Mouse (Mus musculus) midbrain, embryonic 15.5 days (tissue): ENCODE data around the gene Astn1. TPM values are rescaled to one million over a fixed set of nuclear protein-coding genes. Genes with fewer than 3 reads are reported as not detected.

Source experiments
- ATAC-seq: fragments of 200-750 bp; cut with Nextera tagmentation; replicated peaks from 2 replicates; pipeline ENCODE4 v1.8.0; 2017; ENCODE audit warnings: moderate TSS enrichment
- H3K27ac ChIP-seq: fragments of 300-500 bp; sonication (generic); 2 replicates; pipeline ENCODE4 v1.5.1; 2015; ENCODE audit warnings: mild to moderate bottlenecking, inconsistent platforms
- H3K27me3 ChIP-seq: fragments of 300-500 bp; sonication (generic); replicated peaks from 2 replicates; pipeline ENCODE4 v1.6.1; 2015; ENCODE audit warnings: inconsistent platforms
- H3K36me3 ChIP-seq: fragments of 300-500 bp; sonication (generic); replicated peaks from 2 replicates; pipeline ENCODE4 v1.6.1; 2015; ENCODE audit warnings: inconsistent platforms
- H3K4me1 ChIP-seq: fragments of 300-500 bp; sonication (generic); 2 replicates; pipeline ENCODE4 v1.6.1; 2015; ENCODE audit warnings: inconsistent platforms
- H3K4me2 ChIP-seq: fragments of 300-500 bp; sonication (generic); 2 replicates; pipeline ENCODE4 v1.6.1; 2015; ENCODE audit warnings: inconsistent platforms, mild to moderate bottlenecking, moderate library complexity
- H3K4me3 ChIP-seq: fragments of 300-500 bp; sonication (generic); 2 replicates; pipeline ENCODE4 v1.5.1; 2015; ENCODE audit warnings: mild to moderate bottlenecking, inconsistent platforms
- H3K9ac ChIP-seq: fragments of 300-500 bp; sonication (generic); 2 replicates; pipeline ENCODE4 v1.6.1; 2015; ENCODE audit warnings: mild to moderate bottlenecking, inconsistent platforms
- H3K9me3 ChIP-seq: fragments of 300-500 bp; sonication (generic); 2 replicates; pipeline ENCODE4 v1.6.1; 2016; ENCODE audit warnings: inconsistent platforms
- WGBS: fragments of 180-500 bp; shearing (Covaris S2); methylation state at CpG from one replicate; pipeline ENCODE4 v1.1.7; 2015; ENCODE audit warnings: mixed read lengths; 5-methylcytosine and 5-hydroxymethylcytosine counted together
- polyA plus RNA-seq: library from polyadenylated mRNA; unstranded; fragments of >200 nt; fragmentation: Nextera tagmentation; extraction: Ambion mirVana; gene quantifications from 2 replicates; pipeline ENCODE4 v1.2.1, GENCODE M21; 2015

The Astn1 gene
- polyA plus RNA-seq, 1 experiment from 2014 or later: 44.3 TPM

DNA sequence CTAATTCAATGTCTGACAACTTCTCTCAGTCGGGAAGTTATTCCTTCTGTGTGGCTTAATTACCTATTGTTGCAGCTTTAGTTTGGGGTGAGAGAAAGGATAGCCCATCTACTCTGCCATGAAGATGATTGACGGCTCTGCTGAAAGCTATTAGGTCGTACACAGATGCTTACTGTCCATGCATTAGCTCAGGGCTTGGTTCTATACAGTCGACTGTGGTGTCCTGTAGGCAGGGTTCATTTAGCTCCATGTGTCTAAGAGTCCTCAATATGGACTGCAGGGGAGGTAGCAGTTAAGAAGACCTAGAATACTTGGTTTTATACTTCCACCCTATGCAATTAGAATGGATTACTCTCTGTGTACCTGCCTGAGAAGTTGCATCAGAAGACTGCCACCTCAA lies 138.1 kb downstream of the Astn1 start:
- H3K4me2 ChIP-seq: no peak overlapping the region
- no peaks in the 10 kb centered on the region; the same call in 1 of the 2 replicates for H3K36me3 ChIP-seq
- 65% methylated on average over 4 of the region's 4 CpGs for WGBS
- ATAC-seq: no peak
- H3K9ac ChIP-seq: no peak overlapping the region
- H3K9me3 ChIP-seq: no peaks in the 10 kb centered on the region
- H3K4me3 ChIP-seq: no peak overlapping the region
- no peak overlapping the region for H3K27ac ChIP-seq
- no peaks in the 10 kb centered on the region for H3K27me3 ChIP-seq
- no peaks in the 10 kb centered on the region for H3K4me1 ChIP-seq

DNA sequence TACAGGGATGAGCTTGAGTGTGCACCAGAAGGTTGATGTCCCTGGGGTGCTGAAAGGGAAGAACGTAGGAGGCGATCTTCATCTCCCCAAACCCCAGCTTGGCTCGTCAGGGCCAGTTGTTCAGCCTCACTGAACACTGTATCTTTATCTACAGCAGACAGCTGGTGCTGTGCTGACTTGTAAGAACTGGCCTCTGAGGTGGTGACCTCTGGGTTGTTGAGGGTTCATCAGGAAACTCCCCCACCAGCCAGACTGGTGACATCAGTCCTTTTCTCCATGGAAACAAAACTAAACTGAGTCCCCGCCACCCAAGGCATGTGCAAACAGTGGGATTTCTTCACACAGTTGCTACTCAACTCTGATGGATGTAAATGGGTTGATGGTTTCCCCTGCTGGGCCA lies 138.9 kb downstream of the Astn1 start:
- H3K4me1 ChIP-seq: no peaks in the 10 kb centered on the region
- no peak overlapping the region for H3K4me3 ChIP-seq
- no peak for ATAC-seq
- H3K9ac ChIP-seq: no peak overlapping the region
- H3K9me3 ChIP-seq: no peaks in the 10 kb centered on the region
- WGBS: 57% methylated on average over 4 of the region's 4 CpGs
- H3K27ac ChIP-seq: no peak overlapping the region
- no peaks in the 10 kb centered on the region for H3K27me3 ChIP-seq
- peaks cover under 1% of the 10 kb centered on the region; the same call in 1 of the 2 replicates for H3K36me3 ChIP-seq
- no peak overlapping the region for H3K4me2 ChIP-seq

DNA sequence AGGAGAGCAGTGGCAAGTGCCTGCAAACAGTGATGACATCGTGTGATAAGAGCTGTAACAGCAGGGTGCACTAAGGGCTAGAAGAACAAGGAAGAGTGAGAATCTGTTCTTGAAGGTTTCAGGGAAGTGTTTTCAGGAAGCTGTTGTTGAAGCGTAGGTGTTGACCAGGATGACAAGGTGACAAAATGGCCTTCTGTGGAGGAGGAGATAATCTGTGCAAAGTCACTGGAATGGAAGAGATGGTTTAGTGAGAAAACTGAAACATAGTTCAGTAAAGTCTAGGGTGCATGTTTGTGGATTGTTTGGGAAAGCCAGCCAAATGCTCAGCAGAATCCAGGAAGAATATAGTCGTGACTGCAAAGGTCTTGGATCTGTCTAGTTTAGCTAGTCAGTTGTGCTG lies 145.5 kb downstream of the Astn1 start:
- no peaks in the 10 kb centered on the region for H3K9me3 ChIP-seq
- no peaks in the 10 kb centered on the region for H3K4me1 ChIP-seq
- H3K9ac ChIP-seq: no peak overlapping the region
- ATAC-seq: no peak
- H3K27ac ChIP-seq: no peak overlapping the region
- H3K27me3 ChIP-seq: no peaks in the 10 kb centered on the region
- no peak overlapping the region for H3K4me3 ChIP-seq
- 86% methylated on average over 3 of the region's 3 CpGs for WGBS
- no peak overlapping the region for H3K4me2 ChIP-seq
- H3K36me3 ChIP-seq: peaks cover 9% of the 10 kb centered on the region; the same call in 1 of the 2 replicates

DNA sequence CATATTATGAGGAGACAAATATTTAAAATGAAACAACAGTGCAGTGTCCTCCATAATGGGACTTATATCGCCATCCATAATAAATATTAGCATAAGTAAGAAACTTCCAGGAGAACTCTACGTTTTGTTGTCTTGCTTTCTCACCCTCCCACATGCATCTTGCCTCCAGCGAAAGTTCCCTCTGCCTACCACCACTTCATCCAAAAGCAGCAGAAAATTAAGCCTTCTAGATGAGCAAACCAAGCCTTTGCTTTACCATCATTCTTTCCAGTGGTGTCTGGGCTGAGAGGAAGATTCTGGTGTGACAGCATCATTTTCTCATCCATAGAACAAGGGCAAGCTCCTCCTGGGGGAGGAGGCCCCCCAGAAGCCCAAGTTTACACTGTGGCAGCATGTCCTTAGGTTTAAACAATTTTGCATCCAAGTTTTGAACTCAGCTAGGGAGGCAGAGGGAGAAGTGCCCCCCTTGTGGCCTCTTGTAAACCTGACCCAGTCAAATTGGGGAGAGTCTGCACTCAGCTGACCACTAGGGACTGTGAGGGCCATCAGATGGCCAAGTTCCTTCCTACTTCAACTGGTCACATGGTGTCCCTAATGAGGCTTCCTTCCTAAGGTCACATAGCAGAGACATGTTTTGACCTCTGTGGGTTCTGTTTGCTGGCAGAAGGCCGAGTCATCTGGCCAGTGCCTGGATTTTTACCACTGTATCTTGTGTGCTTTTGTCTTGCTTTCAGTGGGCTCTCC lies 147.2 kb downstream of the Astn1 start:
- no peak overlapping the region for H3K4me3 ChIP-seq
- H3K4me2 ChIP-seq: no peak overlapping the region
- peaks cover 13% of the 10 kb centered on the region; the same call in 1 of the 2 replicates for H3K36me3 ChIP-seq
- H3K27ac ChIP-seq: no peak overlapping the region
- H3K4me1 ChIP-seq: no peaks in the 10 kb centered on the region
- ATAC-seq: no peak
- H3K9ac ChIP-seq: no peak overlapping the region
- no peaks in the 10 kb centered on the region for H3K27me3 ChIP-seq
- H3K9me3 ChIP-seq: no peaks in the 10 kb centered on the region
- WGBS: 93% methylated on average over 4 of the region's 4 CpGs

DNA sequence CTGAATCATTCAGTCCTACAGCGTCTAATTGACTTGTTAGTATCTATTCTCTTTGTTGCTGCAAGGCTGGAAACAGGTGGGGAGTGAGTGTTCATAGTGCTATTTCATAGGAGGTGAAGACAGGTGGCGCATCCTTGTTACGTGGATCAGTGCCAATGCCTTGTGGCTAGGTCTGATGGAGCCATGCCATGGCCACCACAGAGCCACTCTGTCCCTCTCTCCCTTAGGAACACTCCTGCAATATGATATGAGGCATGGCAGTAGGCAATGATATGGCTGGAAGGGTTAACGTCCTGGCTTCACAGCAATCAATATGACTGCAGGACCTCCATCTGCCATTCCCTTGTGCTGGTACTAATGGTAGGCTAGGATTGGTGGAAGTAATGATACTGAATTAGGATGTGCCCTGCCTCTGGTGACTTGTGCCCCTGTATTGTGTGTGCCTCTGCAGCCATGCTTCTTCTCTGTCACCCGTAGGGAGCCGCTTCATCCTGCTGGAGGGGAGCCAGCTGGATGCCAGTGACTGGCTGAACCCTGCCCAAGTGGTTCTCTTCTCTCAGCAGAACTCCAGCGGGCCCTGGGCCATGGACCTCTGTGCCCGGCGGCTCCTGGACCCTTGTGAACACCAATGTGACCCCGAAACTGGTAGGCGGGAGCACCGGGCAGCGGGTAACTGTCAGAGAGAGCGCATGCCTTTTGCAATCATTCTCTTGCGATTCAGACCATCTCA lies 148.6 kb downstream of the Astn1 start:
- whole genome bisulfite sequencing: 90% methylated on average over 15 of the region's 15 CpGs
- no peak overlapping the region for H3K4me2 ChIP-seq
- H3K9me3 ChIP-seq: no peaks in the 10 kb centered on the region
- no peak for ATAC-seq
- no peak overlapping the region for H3K27ac ChIP-seq
- H3K4me1 ChIP-seq: no peaks in the 10 kb centered on the region
- no peaks in the 10 kb centered on the region for H3K27me3 ChIP-seq
- H3K36me3 ChIP-seq: 0 out of 2 replicates have a peak, but pooled peaks cover 13% of the 10 kb centered on the region
- H3K9ac ChIP-seq: no peak overlapping the region
- H3K4me3 ChIP-seq: no peak overlapping the region

DNA sequence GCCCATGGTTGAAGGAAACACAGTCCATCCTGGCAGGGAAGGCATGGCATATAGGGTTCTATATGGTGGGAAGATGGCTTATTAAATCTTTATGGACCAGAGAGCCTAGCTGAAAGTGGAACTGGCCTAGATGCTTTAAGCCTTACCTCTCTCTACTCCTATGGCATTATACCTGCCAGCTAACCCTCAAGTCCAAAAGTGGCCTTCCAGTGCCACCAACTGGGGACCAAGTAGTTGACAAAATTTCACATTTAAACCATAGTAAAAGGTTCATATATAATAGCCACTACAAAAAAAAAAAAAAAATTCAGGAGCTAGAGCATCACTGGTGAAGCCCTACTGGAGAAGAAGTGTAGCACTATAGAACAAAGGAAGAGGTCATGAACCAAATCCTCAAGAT lies 150.0 kb downstream of the Astn1 start:
- Histone ChIP-seq H3K4me1 (no peaks in the 10 kb centered on the region), H3K36me3 (0 out of 2 replicates have a peak, but pooled peaks cover 8% of the 10 kb centered on the region)
- ATAC-seq: no peak

DNA sequence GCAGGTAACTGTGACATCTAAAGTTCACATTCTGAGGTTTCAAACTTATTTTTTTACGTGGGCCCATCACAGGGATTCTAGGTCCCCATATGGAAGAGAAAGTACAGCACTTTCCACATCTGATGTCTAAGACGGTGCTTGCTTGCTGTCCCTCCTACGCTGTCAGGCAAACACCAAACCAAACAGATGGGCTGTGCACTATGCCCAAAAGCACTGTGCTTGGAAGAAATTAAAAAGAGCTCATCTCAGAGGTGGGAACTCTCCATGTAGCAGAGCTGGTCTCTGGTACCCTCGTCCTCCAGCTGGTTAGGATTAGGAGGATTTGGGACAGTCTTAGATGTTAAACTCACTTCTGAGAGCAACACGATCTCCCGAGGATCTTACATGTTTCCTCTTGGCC lies 150.6 kb downstream of the Astn1 start:
- Histone ChIP-seq H3K9me3 (no peaks in the 10 kb centered on the region), H3K4me1 (no peaks in the 10 kb centered on the region), H3K36me3 (0 out of 2 replicates have a peak, but pooled peaks cover 8% of the 10 kb centered on the region), H3K27ac (no peak overlapping the region), H3K27me3 (no peaks in the 10 kb centered on the region), H3K4me2 (no peak overlapping the region), H3K4me3 (no peak overlapping the region), H3K9ac (no peak overlapping the region)
- WGBS: 83% methylated on average over 6 of the region's 6 CpGs
- ATAC-seq: no peak

More for the DNA sequence above, 150.0 kb downstream of the Astn1 start:
- Histone ChIP-seq H3K9ac (no peak overlapping the region), H3K27ac (no peak overlapping the region), H3K4me2 (no peak overlapping the region), H3K9me3 (no peaks in the 10 kb centered on the region), H3K4me3 (no peak overlapping the region), H3K27me3 (no peaks in the 10 kb centered on the region)

DNA sequence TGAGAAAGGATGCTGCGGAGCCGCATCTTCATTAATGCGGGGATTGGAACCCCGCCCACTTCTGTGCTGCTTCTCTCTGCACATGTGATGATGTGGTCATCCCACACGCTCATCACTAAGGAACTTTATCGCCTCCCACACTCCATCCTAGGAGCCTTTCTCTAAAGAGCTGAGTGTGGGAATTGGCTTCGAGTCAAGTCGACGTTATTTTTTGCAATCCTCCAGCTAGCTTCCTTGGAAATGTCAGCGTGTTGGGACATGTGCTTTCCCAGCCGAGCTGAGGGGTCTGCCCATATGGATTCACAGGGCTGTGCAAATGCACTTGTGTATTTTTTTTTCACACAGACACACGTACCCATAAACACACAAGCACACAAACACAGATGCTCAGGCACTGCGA lies 151.5 kb downstream of the Astn1 start:
- H3K36me3 ChIP-seq: 0 out of 2 replicates have a peak, but pooled peaks cover 8% of the 10 kb centered on the region
- no peak for ATAC-seq

DNA sequence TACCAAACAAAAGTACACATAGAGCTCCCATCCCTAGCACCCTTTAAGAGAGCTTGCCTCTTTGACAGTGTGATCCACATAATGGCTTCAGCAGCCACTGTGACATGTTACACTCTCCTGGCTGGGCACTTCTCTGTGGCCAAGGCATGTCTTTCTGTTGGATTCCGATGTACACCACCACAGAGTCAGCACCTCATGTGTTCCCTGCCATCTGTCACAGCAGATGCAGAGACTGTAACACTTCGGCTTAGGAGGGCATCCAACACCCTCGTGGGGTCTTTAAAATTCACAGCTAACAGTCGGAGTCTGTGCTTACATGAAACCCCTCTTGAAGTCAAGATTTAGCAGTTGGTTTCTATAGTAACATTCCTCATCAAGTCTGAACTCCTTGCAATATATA lies 154.5 kb downstream of the Astn1 start:
- Histone ChIP-seq H3K36me3 (peaks cover 14% of the 10 kb centered on the region; the same call in 1 of the 2 replicates), H3K9me3 (no peaks in the 10 kb centered on the region), H3K9ac (no peak overlapping the region), H3K4me3 (no peak overlapping the region), H3K27me3 (no peaks in the 10 kb centered on the region), H3K4me1 (no peaks in the 10 kb centered on the region), H3K4me2 (no peak overlapping the region), H3K27ac (no peak overlapping the region)
- ATAC-seq: no peak
- WGBS: 82% methylated on average over 4 of the region's 4 CpGs

More for the DNA sequence above, 151.5 kb downstream of the Astn1 start:
- no peak overlapping the region for H3K4me2 ChIP-seq
- no peak overlapping the region for H3K4me3 ChIP-seq
- H3K9me3 ChIP-seq: no peaks in the 10 kb centered on the region
- 87% methylated on average over 13 of the region's 13 CpGs for WGBS
- no peak overlapping the region for H3K9ac ChIP-seq
- H3K27me3 ChIP-seq: no peaks in the 10 kb centered on the region
- no peak overlapping the region for H3K27ac ChIP-seq
- H3K4me1 ChIP-seq: no peaks in the 10 kb centered on the region

DNA sequence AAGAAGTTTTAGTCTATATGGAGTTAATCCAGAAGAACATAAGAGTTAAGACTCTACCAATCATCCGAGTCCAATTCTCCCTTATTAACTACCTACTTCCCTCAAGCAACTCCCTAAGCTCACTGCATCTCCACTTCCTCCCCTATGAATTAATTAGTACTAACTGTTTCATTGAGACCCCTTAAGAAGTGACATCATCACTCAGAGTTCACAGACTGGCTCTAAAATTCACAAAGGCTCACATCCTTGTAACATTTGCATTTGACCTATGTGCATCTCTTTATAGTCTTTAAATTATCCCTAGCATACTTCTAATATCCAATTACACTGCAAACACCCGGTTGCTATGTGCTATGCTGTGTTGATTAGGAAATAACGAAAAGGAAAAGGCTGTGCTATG lies 174.1 kb downstream of the Astn1 start:
- WGBS: 43% methylated on average over 3 of the region's 3 CpGs
- Histone ChIP-seq H3K9ac (no peak overlapping the region), H3K4me1 (0 out of 2 replicates have a peak, but pooled peaks cover 5% of the 10 kb centered on the region), H3K27me3 (no peaks in the 10 kb centered on the region), H3K27ac (no peak overlapping the region), H3K9me3 (no peaks in the 10 kb centered on the region), H3K4me2 (no peak overlapping the region), H3K36me3 (no peaks in the 10 kb centered on the region), H3K4me3 (no peak overlapping the region)
- ATAC-seq: no peak

DNA sequence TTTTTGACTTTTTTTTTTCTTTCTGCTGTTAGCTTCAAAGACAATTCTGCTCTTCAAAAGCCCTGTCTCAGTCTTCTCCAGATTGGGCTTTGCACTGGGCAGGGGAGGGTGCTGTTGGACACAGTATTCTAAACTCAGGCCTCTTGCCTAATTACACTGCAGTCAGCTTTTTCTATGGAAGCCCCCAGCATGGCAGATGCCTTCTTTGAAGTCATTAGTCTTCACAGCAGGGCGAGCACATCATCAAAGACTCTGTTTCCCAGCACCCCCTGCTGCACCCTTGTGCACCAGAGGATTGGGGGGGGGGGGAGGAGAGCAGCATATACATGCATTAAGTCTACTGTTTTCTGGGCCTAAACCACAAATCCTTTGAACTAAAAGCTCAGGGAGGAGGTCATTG lies 174.8 kb downstream of the Astn1 start:
- Histone ChIP-seq H3K36me3 (no peaks in the 10 kb centered on the region), H3K9ac (no peak overlapping the region), H3K9me3 (no peaks in the 10 kb centered on the region), H3K4me1 (0 out of 2 replicates have a peak, but pooled peaks cover 5% of the 10 kb centered on the region), H3K4me2 (no peak overlapping the region), H3K27ac (no peak overlapping the region), H3K27me3 (no peaks in the 10 kb centered on the region), H3K4me3 (no peak overlapping the region)
- peak; percentile 79 for ATAC-seq
- WGBS: 11% methylated on average over 1 of the region's 1 CpGs

DNA sequence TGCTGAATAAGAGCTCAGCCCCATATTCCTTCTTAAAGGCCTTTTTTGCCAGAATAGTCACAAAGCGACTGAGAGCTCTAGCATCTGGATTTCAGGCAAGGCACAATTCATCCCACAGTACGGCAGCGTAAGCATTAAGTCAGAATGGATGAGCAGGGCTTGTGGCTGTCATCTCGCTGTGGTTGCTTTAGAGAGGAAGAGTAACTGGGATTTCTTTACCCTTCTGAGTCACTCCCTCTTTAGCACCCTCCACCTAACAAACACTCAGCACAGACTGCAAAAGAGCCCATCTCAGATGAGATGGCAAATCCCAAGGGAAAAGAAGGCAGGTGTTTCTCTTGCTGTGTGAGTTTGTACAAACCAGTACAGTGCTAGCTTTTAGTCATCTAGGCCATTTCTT lies 183.0 kb downstream of the Astn1 start:
- no peak overlapping the region for H3K9ac ChIP-seq
- H3K4me2 ChIP-seq: no peak overlapping the region
- H3K4me3 ChIP-seq: no peak overlapping the region
- no peaks in the 10 kb centered on the region for H3K9me3 ChIP-seq
- H3K27me3 ChIP-seq: no peaks in the 10 kb centered on the region
- H3K4me1 ChIP-seq: peaks cover 21% of the 10 kb centered on the region
- H3K27ac ChIP-seq: no peak overlapping the region
- H3K36me3 ChIP-seq: no peaks in the 10 kb centered on the region
- WGBS: 73% methylated on average over 4 of the region's 4 CpGs
- ATAC-seq: no peak
